Mouse (Mus musculus) C2C12 (cell line): Measurements from ENCODE around the gene Celf1. TPM values are rescaled to one million over a fixed set of nuclear protein-coding genes. Genes with fewer than 3 reads are reported as not detected.
"Not testable (repeated sequence)": the region's sequence is repeated elsewhere in the genome, so short reads cannot be mapped to it uniquely, and the experiment has no call there.

Experiments used
- H3K27me3 ChIP-seq: one replicate; pipeline ENCODE4 v1.6.1; 2011; ENCODE audit not compliant: control insufficient read depth, insufficient read depth, insufficient read length
- H3K36me3 ChIP-seq: one replicate; pipeline ENCODE4 v1.6.1; 2011; ENCODE audit not compliant: control insufficient read depth, insufficient read depth
- H3K4me3 ChIP-seq: one replicate; pipeline ENCODE4 v1.5.1; 2011; ENCODE audit warnings: mild to moderate bottlenecking, control low read depth; ENCODE audit not compliant: poor library complexity, insufficient read depth, severe bottlenecking
- H3K79me2 ChIP-seq: one replicate; pipeline ENCODE4 v1.6.1; 2011; ENCODE audit not compliant: control insufficient read depth, insufficient read depth
- H3K79me3 ChIP-seq: one replicate; pipeline ENCODE4 v1.6.1; 2011; ENCODE audit warnings: low read depth, control low read depth
- H3ac ChIP-seq: one replicate; pipeline ENCODE3; 2011; ENCODE audit warnings: low read depth; ENCODE audit not compliant: control insufficient read depth, insufficient read length
- CEBPB ChIP-seq: IDR thresholded peaks from one replicate; pipeline ENCODE4 v1.6.1; 2011; ENCODE audit warnings: low read depth, mild to moderate bottlenecking, control low read depth, moderate library complexity
- CTCF ChIP-seq: IDR thresholded peaks from one replicate; pipeline ENCODE4 v1.5.1; 2011; ENCODE audit not compliant: control insufficient read depth, insufficient read depth, insufficient read length
- FOSL1 ChIP-seq: IDR thresholded peaks from one replicate; pipeline ENCODE4 v1.8.0; 2011; ENCODE audit warnings: mild to moderate bottlenecking, low read length; ENCODE audit not compliant: poor library complexity, insufficient read depth, severe bottlenecking
- MAX ChIP-seq: IDR thresholded peaks from one replicate; pipeline ENCODE4 v1.6.1; 2011; ENCODE audit warnings: mild to moderate bottlenecking, control low read depth
- MYOD1 ChIP-seq: IDR thresholded peaks from one replicate; pipeline ENCODE4 v1.6.1; 2011; ENCODE audit warnings: low read depth; ENCODE audit not compliant: control insufficient read depth, insufficient read length
- MYOG ChIP-seq: IDR thresholded peaks from one replicate; pipeline ENCODE4 v1.6.1; 2011; ENCODE audit not compliant: control insufficient read depth, insufficient read length; ENCODE audit errors: extremely low read depth
- USF1 ChIP-seq: IDR thresholded peaks from one replicate; pipeline ENCODE4 v1.6.1; 2011; ENCODE audit warnings: low read depth, mild to moderate bottlenecking, control low read depth, moderate library complexity
- long read RNA-seq, 2 experiments: library from polyadenylated mRNA; unstranded; transcript quantifications; one replicate each; pipeline ENCODE4 v2.0.0; 2019 to 2020
- polyA plus RNA-seq: library from polyadenylated mRNA; unstranded; fragments of >200 nt; fragmentation: generic; extraction: Trizol; gene quantifications from one replicate; pipeline ENCODE4 v1.2.1, GENCODE M21; 2012; ENCODE audit warnings: missing spikeins

Celf1 gene
- polyA plus RNA-seq = 34.8 TPM
- long read RNA-seq, experiment 1, full-length matches to known transcripts = 6 of 35 reads
- long read RNA-seq, experiment 1, partial matches to known transcripts = 5 of 35 reads
- long read RNA-seq, experiment 1, other reads (novel, unspliced or antisense) = 24 of 35 reads
- long read RNA-seq, experiment 2, full-length matches to known transcripts = 178 of 458 reads
- long read RNA-seq, experiment 2, partial matches to known transcripts = 30 of 458 reads
- long read RNA-seq, experiment 2, other reads (novel, unspliced or antisense) = 250 of 458 reads

GRCm38 (mm10) chr2:90940233-90941229 is at the start of gene Celf1:
Gene Celf1 (plus strand): TSS chr2:90940382.
- H3K27me3 ChIP-seq = no peaks in the 10 kb centered on the region
- H3K79me2 ChIP-seq = peaks cover 57% of the 10 kb centered on the region
- H3K36me3 ChIP-seq = peaks cover 18% of the 10 kb centered on the region
- no peak for TF ChIP-seq CEBPB
- peak; percentile 86 for TF ChIP-seq CTCF
- peak; percentile 45 for TF ChIP-seq USF1
- H3ac ChIP-seq = peak within 1 kb of the TSS; percentile 98
- peak within 1 kb of the TSS; percentile 77 for H3K4me3 ChIP-seq
- H3K79me3 ChIP-seq = peaks cover 51% of the 10 kb centered on the region

- Histone ChIP-seq H3K79me2 (no peaks in the 10 kb centered on the region), H3K4me3 (no peak overlapping the region), H3ac (no peak overlapping the region), H3K36me3 (peaks cover 43% of the 10 kb centered on the region), H3K27me3 (no peaks in the 10 kb centered on the region), H3K79me3 (no peaks in the 10 kb centered on the region)
- TF ChIP-seq MYOD1 (no peak), MYOG (no peak), CEBPB (no peak), CTCF (no peak), MAX (no peak), FOSL1 (no peak), USF1 (no peak)
Observed at GRCm38 (mm10) chr2:90893673-90894298, 46.4 kb upstream of the Celf1 start.

GRCm38 (mm10) chr2:90894299-90894677 is 45.9 kb upstream of the Celf1 start:
- not testable (repeated sequence) for H3K79me3 ChIP-seq, H3K27me3 ChIP-seq, H3ac ChIP-seq, H3K79me2 ChIP-seq, H3K4me3 ChIP-seq
- peaks cover 48% of the 10 kb centered on the region for H3K36me3 ChIP-seq

- H3ac ChIP-seq = no peak overlapping the region
- H3K4me3 ChIP-seq = peak overlapping the region; percentile 91
- peaks cover 62% of the 10 kb centered on the region for H3K36me3 ChIP-seq
- peaks cover 61% of the 10 kb centered on the region for H3K79me2 ChIP-seq
- H3K27me3 ChIP-seq = no peaks in the 10 kb centered on the region
- H3K79me3 ChIP-seq = peaks cover 27% of the 10 kb centered on the region
- TF ChIP-seq MYOG = no peak
- no peak for TF ChIP-seq FOSL1
- TF ChIP-seq CEBPB = peak; percentile 57
- no peak for TF ChIP-seq USF1
- no peak for TF ChIP-seq CTCF
- no peak for TF ChIP-seq MAX
- TF ChIP-seq MYOD1 = no peak
Observed at GRCm38 (mm10) chr2:90903398-90903797, 36.8 kb upstream of the Celf1 start.

- peaks cover 65% of the 10 kb centered on the region for H3K79me2 ChIP-seq
- TF ChIP-seq FOSL1 (no peak), MAX (peak; percentile 90), MYOG (no peak)
- peaks cover 62% of the 10 kb centered on the region for H3K36me3 ChIP-seq
- H3ac ChIP-seq = peak within 1 kb of the TSS; percentile 81
- H3K4me3 ChIP-seq = peak within 1 kb of the TSS; percentile 91
- H3K79me3 ChIP-seq = peaks cover 30% of the 10 kb centered on the region
- H3K27me3 ChIP-seq = no peaks in the 10 kb centered on the region
Observed at GRCm38 (mm10) chr2:90904076-90904855, 35.9 kb upstream of the Celf1 start, which contains the start of the genes Kbtbd4 and Ndufs3. Gene Kbtbd4 (plus strand): TSS chr2:90904740. Gene Ndufs3 (minus strand): TSS chr2:90904827.
